Mouse (Mus musculus) heart, embryonic 15.5 days (tissue): ENCODE measurements around the gene Nprl2. TPM values are rescaled to one million over a fixed set of nuclear protein-coding genes. Genes with fewer than 3 reads are reported as not detected.

Source experiments
- ATAC-seq: fragments of 200-750 bp; cut with Nextera tagmentation; replicated peaks from 2 replicates; pipeline ENCODE4 v1.8.0; 2017; ENCODE audit warnings: low read depth, moderate TSS enrichment; ENCODE audit not compliant: insufficient number of reproducible peaks, insufficient read depth, low FRiP score
- H3K27ac ChIP-seq: fragments of 300-500 bp; sonication (generic); 2 replicates; pipeline ENCODE4 v1.5.1; 2015; ENCODE audit warnings: mild to moderate bottlenecking, inconsistent platforms
- H3K27me3 ChIP-seq: fragments of 300-500 bp; sonication (generic); 2 replicates; pipeline ENCODE4 v1.6.1; 2015; ENCODE audit warnings: inconsistent platforms
- H3K36me3 ChIP-seq: fragments of 300-500 bp; sonication (generic); 2 replicates; pipeline ENCODE4 v1.6.1; 2015; ENCODE audit warnings: mild to moderate bottlenecking, inconsistent platforms
- H3K4me1 ChIP-seq: fragments of 300-500 bp; sonication (generic); replicated peaks from 2 replicates; pipeline ENCODE4 v1.6.1; 2015; ENCODE audit warnings: inconsistent platforms
- H3K4me2 ChIP-seq: fragments of 300-500 bp; sonication (generic); 2 replicates; pipeline ENCODE4 v1.6.1; 2015; ENCODE audit warnings: inconsistent platforms, mild to moderate bottlenecking, moderate library complexity
- H3K4me3 ChIP-seq: fragments of 300-500 bp; sonication (generic); 2 replicates; pipeline ENCODE4 v1.5.1; 2015; ENCODE audit warnings: mild to moderate bottlenecking, inconsistent platforms
- H3K9ac ChIP-seq: fragments of 300-500 bp; sonication (generic); 2 replicates; pipeline ENCODE4 v1.6.1; 2015; ENCODE audit warnings: mild to moderate bottlenecking, inconsistent platforms
- H3K9me3 ChIP-seq: fragments of 300-500 bp; sonication (generic); replicated peaks from 2 replicates; pipeline ENCODE4 v1.6.1; 2016; ENCODE audit warnings: inconsistent platforms
- WGBS: fragments of 180-500 bp; shearing (Covaris S2); methylation state at CpG from one replicate; pipeline ENCODE4 v1.1.7; 2015; ENCODE audit warnings: mixed read lengths; 5-methylcytosine and 5-hydroxymethylcytosine counted together
- polyA plus RNA-seq: library from polyadenylated mRNA; unstranded; fragments of >200 nt; fragmentation: Nextera tagmentation; extraction: Ambion mirVana; gene quantifications from 2 replicates; pipeline ENCODE4 v1.2.1, GENCODE M21; 2015

Gene Nprl2
- polyA plus RNA-seq, 1 experiment from 2014 or later = 26.4 TPM

DNA sequence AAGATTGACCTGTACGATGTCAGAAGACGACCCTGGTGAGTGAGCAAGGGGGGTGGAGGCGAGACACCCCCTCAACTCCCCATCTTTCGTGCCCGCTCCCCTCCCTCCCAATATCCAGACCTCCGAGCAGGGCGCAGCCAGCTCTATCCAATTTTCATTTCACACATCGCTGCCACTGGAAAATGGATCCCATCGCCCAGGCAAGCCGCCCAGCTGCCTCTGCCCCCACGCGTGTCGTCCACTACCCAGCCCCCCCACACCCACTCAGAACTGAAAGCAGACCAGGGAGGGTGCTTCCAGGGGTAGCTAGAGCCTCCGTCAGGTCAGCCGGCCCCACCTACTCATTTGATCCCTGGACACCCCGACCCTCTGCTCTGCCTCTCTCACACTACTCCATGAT lies 29.7 kb upstream of the Nprl2 start:
- ATAC-seq = no peak
- no peak overlapping the region for H3K4me3 ChIP-seq
- 81% methylated on average over 16 of the region's 16 CpGs for WGBS
- H3K27ac ChIP-seq = no peak overlapping the region
- no peaks in the 10 kb centered on the region for H3K9me3 ChIP-seq
- no peak overlapping the region for H3K4me2 ChIP-seq
- peaks cover 12% of the 10 kb centered on the region for H3K4me1 ChIP-seq
- H3K36me3 ChIP-seq = no peaks in the 10 kb centered on the region
- H3K27me3 ChIP-seq = peaks cover 11% of the 10 kb centered on the region; the same call in 1 of the 2 replicates
- no peak overlapping the region for H3K9ac ChIP-seq

DNA sequence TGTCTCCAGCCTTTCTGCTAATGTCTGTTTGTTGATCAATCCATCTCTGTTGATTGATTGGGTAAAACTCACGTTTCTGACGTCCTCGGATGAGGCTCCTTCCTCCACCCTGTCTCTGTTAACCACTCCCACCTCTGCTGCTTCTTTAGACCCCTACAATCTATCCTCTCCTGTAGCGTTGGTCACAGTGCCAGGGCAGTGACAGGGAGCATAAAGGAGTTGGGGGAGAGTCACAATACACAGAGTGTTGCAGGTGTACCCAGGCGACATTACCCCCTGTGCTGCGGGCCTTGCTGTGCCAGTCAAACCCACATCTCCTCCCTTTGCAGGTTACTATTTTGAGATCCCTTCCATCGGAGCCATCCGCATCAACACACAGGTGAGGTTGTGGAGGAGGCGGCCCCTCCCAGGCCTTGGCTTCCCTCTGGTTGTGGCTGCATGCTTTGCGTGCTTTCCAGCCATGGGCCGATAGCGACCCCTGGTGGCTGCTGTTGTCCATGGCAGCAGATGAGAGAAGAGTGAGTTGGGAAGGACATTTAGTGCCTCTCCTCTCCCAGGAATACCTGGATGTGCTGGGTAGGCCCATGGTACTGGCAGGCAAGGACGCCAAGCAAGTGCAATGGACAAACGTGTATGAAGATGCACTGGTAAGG lies 27.6 kb upstream of the Nprl2 start:
- 24% methylated on average over 14 of the region's 14 CpGs for WGBS
- Histone ChIP-seq H3K9ac (no peak overlapping the region), H3K4me3 (no peak overlapping the region), H3K27ac (no peak overlapping the region), H3K4me2 (no peak overlapping the region), H3K36me3 (no peaks in the 10 kb centered on the region), H3K9me3 (no peaks in the 10 kb centered on the region), H3K4me1 (peaks cover 6% of the 10 kb centered on the region; the same call in 1 of the 2 replicates), H3K27me3 (peaks cover 11% of the 10 kb centered on the region; the same call in 1 of the 2 replicates)
- no peak for ATAC-seq

DNA sequence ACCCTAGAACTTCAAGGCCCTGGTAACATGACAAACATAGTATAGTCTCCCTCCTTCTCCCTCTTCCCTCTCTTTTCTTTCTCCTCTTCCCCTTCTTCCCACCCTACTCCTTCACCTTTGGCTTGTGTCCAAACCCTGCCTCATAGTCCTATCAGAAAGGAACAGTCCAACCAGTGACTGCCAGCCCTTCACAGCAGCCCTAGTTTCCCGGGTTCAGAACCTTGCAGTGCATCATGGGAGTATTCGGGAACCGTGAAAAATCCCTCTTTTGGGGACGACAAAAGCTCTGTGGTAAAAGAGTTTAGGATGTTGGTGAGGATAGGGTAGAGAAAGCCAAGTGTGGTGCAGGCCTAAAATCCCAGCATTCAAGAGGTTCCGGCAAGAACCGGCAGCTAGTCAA lies 21.7 kb upstream of the Nprl2 start:
- H3K27me3 ChIP-seq = peaks cover 10% of the 10 kb centered on the region
- peaks cover 14% of the 10 kb centered on the region for H3K4me1 ChIP-seq
- H3K27ac ChIP-seq = no peak overlapping the region
- H3K9me3 ChIP-seq = no peaks in the 10 kb centered on the region
- H3K4me2 ChIP-seq = no peak overlapping the region
- H3K36me3 ChIP-seq = no peaks in the 10 kb centered on the region
- H3K9ac ChIP-seq = no peak overlapping the region
- no peak for ATAC-seq
- H3K4me3 ChIP-seq = no peak overlapping the region
- 62% methylated on average over 6 of the region's 6 CpGs for WGBS

DNA sequence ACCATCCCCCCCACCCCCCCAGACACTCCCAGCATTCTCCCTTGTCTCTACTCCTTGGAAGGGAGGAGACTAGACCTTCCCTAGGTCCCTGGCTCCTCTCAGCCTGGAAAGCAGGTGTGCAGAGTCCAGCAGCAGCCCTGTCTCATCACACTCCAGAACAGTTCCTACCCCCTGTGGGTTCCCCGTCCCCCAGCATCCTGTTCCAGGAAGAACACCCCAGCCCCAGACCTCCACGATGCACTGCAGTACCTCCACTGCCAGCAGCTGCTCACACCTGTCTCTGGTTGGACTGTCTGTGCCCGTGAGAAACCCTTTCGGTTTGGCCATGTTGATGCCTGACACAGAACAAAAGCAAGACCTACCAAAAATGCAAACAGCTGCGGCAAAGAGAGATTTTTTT lies 20.8 kb upstream of the Nprl2 start:
- no peak for ATAC-seq
- H3K27ac ChIP-seq = peak overlapping the region; percentile 45; the same call in 1 of the 2 replicates

DNA sequence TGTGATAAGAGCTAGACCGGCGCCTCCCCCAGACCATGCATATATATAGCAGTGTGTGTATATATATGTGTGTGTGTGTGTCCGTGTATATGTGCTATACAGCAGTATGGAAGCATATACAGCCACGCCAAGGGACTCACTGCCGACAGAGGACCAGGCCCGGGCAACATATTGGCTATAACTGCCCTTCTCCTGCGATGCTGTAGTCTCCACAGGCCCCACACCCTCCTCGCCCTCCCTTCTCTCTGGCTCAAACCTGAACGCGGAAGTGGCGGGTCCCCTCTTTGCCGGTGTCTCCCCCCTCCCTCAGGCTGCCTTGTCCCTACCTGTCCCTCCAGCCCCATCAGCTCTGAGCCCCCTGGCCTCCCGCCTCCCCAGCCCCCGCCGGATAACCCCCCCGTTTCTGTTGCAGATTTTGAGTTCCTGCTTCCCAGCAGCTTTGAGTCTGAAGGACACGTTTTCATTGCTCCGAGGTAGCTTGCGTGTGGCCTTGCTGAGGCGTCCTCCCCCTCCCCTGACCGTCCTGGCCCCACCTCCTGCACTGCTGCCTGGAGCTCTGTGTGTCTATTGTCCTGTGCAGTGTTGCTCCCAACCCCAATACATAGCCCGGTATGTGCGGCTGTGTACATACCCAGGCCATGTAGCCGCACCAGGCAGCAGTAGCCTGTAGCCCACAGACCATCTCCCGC lies 20.2 kb upstream of the Nprl2 start:
- Histone ChIP-seq H3K9me3 (no peaks in the 10 kb centered on the region), H3K36me3 (no peaks in the 10 kb centered on the region), H3K4me3 (peak overlapping the region; percentile 29), H3K27ac (peak overlapping the region; percentile 45), H3K4me2 (peak overlapping the region; percentile 56), H3K9ac (peak overlapping the region; percentile 4; the same call in 1 of the 2 replicates), H3K4me1 (peaks cover 22% of the 10 kb centered on the region), H3K27me3 (peaks cover 25% of the 10 kb centered on the region)
- peak; percentile 24; the same call in 1 of the 2 replicates for ATAC-seq
- WGBS = 25% methylated on average over 25 of the region's 25 CpGs

More for the DNA sequence above, 20.8 kb upstream of the Nprl2 start:
- peaks cover 18% of the 10 kb centered on the region for H3K27me3 ChIP-seq
- H3K9ac ChIP-seq = no peak overlapping the region
- H3K4me2 ChIP-seq = peak overlapping the region; percentile 56
- no peaks in the 10 kb centered on the region for H3K9me3 ChIP-seq
- 48% methylated on average over 5 of the region's 5 CpGs for WGBS
- H3K4me3 ChIP-seq = no peak overlapping the region
- peaks cover 15% of the 10 kb centered on the region for H3K4me1 ChIP-seq
- no peaks in the 10 kb centered on the region for H3K36me3 ChIP-seq

DNA sequence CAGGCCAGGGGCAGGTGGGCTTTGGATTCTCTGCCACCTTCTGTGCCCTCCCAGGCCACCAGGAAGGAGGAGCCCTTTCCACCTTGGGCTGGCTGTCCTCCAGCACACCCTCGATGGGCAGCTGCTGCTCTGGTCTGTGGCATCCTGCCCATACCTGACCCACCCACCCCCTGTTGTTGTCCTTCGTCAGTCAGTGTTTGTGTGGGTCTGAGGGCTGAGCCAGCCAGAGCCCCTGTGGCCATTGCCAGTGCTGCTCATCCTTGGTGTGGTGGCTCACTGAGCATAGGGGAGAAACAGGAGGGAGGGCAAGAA lies 19.7 kb upstream of the Nprl2 start:
- Histone ChIP-seq H3K9ac (0 out of 2 replicates have a peak overlapping the region, but pooled peaks have one; percentile 4), H3K4me1 (peaks cover 25% of the 10 kb centered on the region), H3K36me3 (no peaks in the 10 kb centered on the region), H3K4me2 (peak overlapping the region; percentile 56), H3K9me3 (no peaks in the 10 kb centered on the region), H3K27ac (peak overlapping the region; percentile 45), H3K27me3 (peaks cover 28% of the 10 kb centered on the region), H3K4me3 (peak overlapping the region; percentile 29; the same call in 1 of the 2 replicates)
- WGBS = 32% methylated on average over 2 of the region's 2 CpGs
- ATAC-seq = no peak

DNA sequence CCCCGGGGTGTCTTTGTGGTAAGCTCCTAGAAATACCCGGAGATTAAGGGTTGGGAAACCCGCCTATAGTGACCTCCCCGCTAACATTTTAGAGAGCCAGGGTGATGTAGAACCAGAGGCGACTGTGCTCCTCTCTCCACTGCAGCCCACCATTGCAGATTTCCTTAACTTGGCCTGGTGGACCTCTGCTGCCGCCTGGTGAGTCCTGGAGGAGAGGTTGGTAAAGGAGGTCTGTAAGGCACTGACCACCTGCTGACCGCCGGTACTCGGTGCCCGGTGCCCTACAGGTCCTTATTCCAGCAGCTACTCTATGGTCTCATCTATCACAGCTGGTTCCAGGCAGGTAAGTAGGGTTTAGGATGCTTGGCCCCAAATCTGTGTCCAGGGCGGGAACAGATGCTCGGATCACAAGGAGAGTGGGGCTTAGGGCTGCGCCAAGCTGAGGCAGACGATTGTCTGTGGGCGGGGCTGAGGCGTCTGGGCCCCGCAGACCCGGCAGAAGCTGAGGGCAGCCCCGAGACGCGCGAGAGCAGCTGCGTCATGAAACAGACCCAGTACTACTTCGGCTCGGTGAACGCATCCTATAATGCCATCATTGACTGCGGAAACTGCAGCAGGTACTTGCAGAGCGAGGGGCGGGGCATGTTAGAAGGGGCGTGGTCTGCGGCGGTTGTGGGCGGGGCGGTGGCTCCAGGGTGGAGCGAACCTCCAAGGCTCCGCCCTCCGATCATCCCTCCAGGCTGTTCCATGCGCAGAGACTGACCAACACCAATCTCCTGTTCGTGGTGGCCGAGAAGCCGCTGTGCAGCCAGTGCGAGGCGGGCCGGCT lies 15.6 kb upstream of the Nprl2 start:
- H3K9ac ChIP-seq = no peak overlapping the region
- peaks cover 36% of the 10 kb centered on the region for H3K27me3 ChIP-seq
- peak overlapping the region; percentile 62 for H3K4me2 ChIP-seq
- H3K4me1 ChIP-seq = peaks cover 20% of the 10 kb centered on the region
- H3K9me3 ChIP-seq = no peaks in the 10 kb centered on the region
- no peaks in the 10 kb centered on the region for H3K36me3 ChIP-seq
- 9% methylated on average over 44 of the region's 44 CpGs for WGBS
- peak; percentile 51 for ATAC-seq
- peak overlapping the region; percentile 40 for H3K4me3 ChIP-seq
- H3K27ac ChIP-seq = no peak overlapping the region

DNA sequence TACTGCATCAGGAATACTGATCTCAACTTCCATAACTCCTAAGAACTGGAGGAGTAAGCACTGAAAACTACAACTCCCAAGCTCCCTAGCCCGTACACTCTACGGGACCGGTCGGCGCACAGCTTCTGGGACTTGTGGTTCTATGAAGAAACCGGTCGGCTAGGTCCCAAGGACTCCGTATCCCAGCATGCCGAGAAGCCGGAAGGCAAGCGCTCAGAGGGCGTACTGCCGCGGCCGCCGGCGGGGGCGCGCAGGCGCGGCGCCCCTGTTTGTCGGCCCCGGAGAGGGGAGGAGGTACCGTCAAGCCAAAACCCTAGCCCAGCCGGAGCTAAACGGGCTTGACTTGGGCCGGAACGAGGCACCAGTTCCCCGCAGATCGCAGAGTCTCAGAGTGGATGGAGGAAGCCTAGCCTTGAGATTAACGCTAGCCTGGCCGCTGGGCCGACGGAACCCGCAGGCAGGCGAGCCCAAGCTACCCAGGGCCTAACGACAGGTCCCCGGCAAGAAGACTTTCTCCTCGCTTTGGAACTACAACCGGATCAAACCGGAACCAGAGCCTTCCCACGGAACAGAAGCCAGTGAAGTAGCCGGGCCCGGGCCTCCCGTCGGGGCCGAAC lies 8.1 kb upstream of the Nprl2 start, which contains the start of gene Tmem115:
Gene Tmem115 (plus strand): TSS at position 155 of the 617 bp plus-strand sequence.
- Histone ChIP-seq H3K27me3 (no peaks in the 10 kb centered on the region), H3K4me2 (peak within 1 kb of the TSS; percentile 90), H3K4me3 (peak within 1 kb of the TSS; percentile 82), H3K27ac (peak within 1 kb of the TSS; percentile 84), H3K4me1 (peaks cover 29% of the 10 kb centered on the region), H3K9me3 (no peaks in the 10 kb centered on the region), H3K36me3 (peaks cover 19% of the 10 kb centered on the region), H3K9ac (peak within 1 kb of the TSS; percentile 87)
- under 1% methylated on average over 48 of the region's 48 CpGs for WGBS
- ATAC-seq = peak; percentile 99

GRCm38 (mm10) chr9:107534408-107535202 lies 7.4 kb upstream of the Nprl2 start:
- Histone ChIP-seq H3K27me3 (no peaks in the 10 kb centered on the region), H3K4me1 (peaks cover 29% of the 10 kb centered on the region), H3K4me3 (peak overlapping the region; percentile 82), H3K9ac (peak overlapping the region; percentile 87), H3K4me2 (peak overlapping the region; percentile 90), H3K36me3 (peaks cover 26% of the 10 kb centered on the region), H3K9me3 (no peaks in the 10 kb centered on the region), H3K27ac (peak overlapping the region; percentile 84)
- under 1% methylated on average over 40 of the region's 40 CpGs for WGBS
- ATAC-seq = no peak

- 90% methylated on average over 7 of the region's 7 CpGs for WGBS
Measured at GRCm38 (mm10) chr9:107538231-107538630, 3.8 kb upstream of the Nprl2 start.

More at GRCm38 (mm10) chr9:107538231-107538630, 3.8 kb upstream of the Nprl2 start:
- no peak overlapping the region for H3K27ac ChIP-seq
- no peak overlapping the region for H3K4me2 ChIP-seq
- peaks cover 29% of the 10 kb centered on the region for H3K36me3 ChIP-seq
- H3K9ac ChIP-seq = no peak overlapping the region
- H3K4me1 ChIP-seq = peaks cover 49% of the 10 kb centered on the region
- H3K9me3 ChIP-seq = no peaks in the 10 kb centered on the region
- H3K4me3 ChIP-seq = no peak overlapping the region
- H3K27me3 ChIP-seq = no peaks in the 10 kb centered on the region
- no peak for ATAC-seq
